Mouse (Mus musculus): ENCODE data around the gene Cd209d.
"Not testable (repeated sequence)": the region's sequence is repeated elsewhere in the genome, so short reads cannot be mapped to it uniquely, and the experiment has no call there.

The Cd209d gene

GRCm38 (mm10) chr8:3878455-3878854 is at the start of gene Cd209d:
Gene Cd209d (minus strand): TSS chr8:3878555.
- no peak for DNase-seq (ENCODE audit: inconsistent age in 2 of 2, low spot score in 1 of 2)

- DNase-seq (ENCODE audit: inconsistent age in 2 of 2, low spot score in 1 of 2) = no peak
Observed at GRCm38 (mm10) chr8:3926744-3927143, 48.4 kb upstream of the Cd209d start, which contains the start of gene Cd209b. Gene Cd209b (minus strand): TSS chr8:3926844.

- DNase-seq (ENCODE audit: inconsistent age in 2 of 2, low spot score in 1 of 2) = no peak
Observed at GRCm38 (mm10) chr8:3876121-3876520, 2.2 kb downstream of the Cd209d start.

GRCm38 (mm10) chr8:3862736-3863135 is 15.6 kb downstream of the Cd209d start:
- not testable (repeated sequence) for DNase-seq (ENCODE audit: inconsistent age in 2 of 2, low spot score in 1 of 2)

- no peak for DNase-seq (ENCODE audit: inconsistent age in 2 of 2, low spot score in 1 of 2)
Observed at GRCm38 (mm10) chr8:3854209-3854608, 24.1 kb downstream of the Cd209d start, which contains the start of gene Cd209e. Gene Cd209e (minus strand): TSS chr8:3854309.
